Mouse (Mus musculus) lung, adult 2 months (tissue): ENCODE results near the gene Foxn1.

ENCODE experiments used
- CTCF ChIP-seq: fragments of 200-500 bp; IDR thresholded peaks from 2 replicates; pipeline ENCODE4 v1.5.1; 2011; ENCODE audit warnings: mild to moderate bottlenecking, low read length, control low read depth; ENCODE audit not compliant: insufficient read depth
- POLR2A ChIP-seq: fragments of 200-500 bp; IDR thresholded peaks from 2 replicates; pipeline ENCODE4 v1.6.1; 2011; ENCODE audit warnings: low read depth, mild to moderate bottlenecking, control low read depth, low read length, borderline replicate concordance; ENCODE audit errors: extremely low read depth

GRCm38 (mm10) chr11:78337040-78337439, 49.3 kb downstream of the Foxn1 start:
- no peak for TF ChIP-seq POLR2A
- TF ChIP-seq CTCF = no peak
